Mouse (Mus musculus) CD4-positive, CD25-positive, alpha-beta regulatory T cell, adult 9 weeks (primary cell): Measurements from ENCODE around the gene Trpc5. TPM values are rescaled to one million over a fixed set of nuclear protein-coding genes. Genes with fewer than 3 reads are reported as not detected.

ENCODE experiments used
- polyA plus RNA-seq: library from polyadenylated mRNA; unstranded; fragments of 100-300 nt; shearing (Covaris generic); gene quantifications from one replicate; pipeline ENCODE4 v1.2.1, GENCODE M21; 2017

Gene Trpc5
- not detected for polyA plus RNA-seq

GRCm38 (mm10) chrX:144688142-144688206 lies at the start of gene Trpc5:
Trpc5 (minus strand) TSS chrX:144688180.

GRCm38 (mm10) chrX:144688207-144689118 lies 483 bp upstream of the Trpc5 start, which contains the start of gene Rtl4:
Rtl4 (plus strand) TSS chrX:144688907.

GRCm38 (mm10) chrX:144456281-144456680 lies 231.7 kb downstream of the Trpc5 start, which contains the start of gene Trpc5os:
Trpc5os (plus strand) TSS chrX:144456581.

Other genes starting within 250 kb of the Trpc5 start
- gene Trpc5os, start 231.6 kb downstream of the Trpc5 start, polyA plus RNA-seq, result not detected
- not detected for gene Rtl4, start 727 bp upstream of the Trpc5 start, polyA plus RNA-seq